Mouse (Mus musculus) heart, postnatal 25 days (tissue): ENCODE data around the gene Axin1. TPM values are rescaled to one million over a fixed set of nuclear protein-coding genes. Genes with fewer than 3 reads are reported as not detected.
"Not testable (repeated sequence)": the region's sequence is repeated elsewhere in the genome, so short reads cannot be mapped to it uniquely, and the experiment has no call there.

Source experiments
- DNase-seq: peaks from one replicate; pipeline ENCODE4 v3.0.0; 2022; ENCODE audit warnings: low spot score
- intact Hi-C: fragments of 180-260 bp; cut with DNase I; formaldehyde crosslinking; loops from one replicate; pipeline ENCODE4 v1.15.1; 2025
- total RNA-seq, 2 experiments: library from RNA; stranded (reverse); gene quantifications; 2 replicates each; pipeline ENCODE4 v1.2.3; 2021

The Axin1 gene
- total RNA-seq, 2 experiments from 2014 or later = 14.0 to 16.0 TPM

- intact Hi-C loops = no loop called here
- no peak for DNase-seq
These were observed 29.6 kb downstream of the Axin1 start for GRCm38 (mm10) chr17:26168039-26168438.

GRCm38 (mm10) chr17:26175248-26175647 lies 36.8 kb downstream of the Axin1 start:
- DNase-seq, intact Hi-C loops: not testable (repeated sequence)

- no peak for DNase-seq
- intact Hi-C loops = no loop called here
These were observed 40.1 kb downstream of the Axin1 start for GRCm38 (mm10) chr17:26178611-26179010.

GRCm38 (mm10) chr17:26181179-26181578 lies 42.7 kb downstream of the Axin1 start:
- intact Hi-C loops = no loop called here
- DNase-seq = no peak

- intact Hi-C loops = no loop called here
These were observed 49.1 kb downstream of the Axin1 start for GRCm38 (mm10) chr17:26187592-26187991.

GRCm38 (mm10) chr17:26188091-26188805 lies 49.8 kb downstream of the Axin1 start:
- intact Hi-C loops = no loop called here
- no peak for DNase-seq

More at GRCm38 (mm10) chr17:26187592-26187991, 49.1 kb downstream of the Axin1 start:
- DNase-seq = no peak

- DNase-seq, intact Hi-C loops: not testable (repeated sequence)
These were observed 53.0 kb downstream of the Axin1 start for GRCm38 (mm10) chr17:26191486-26191885.

- no peak for DNase-seq
- intact Hi-C loops = no loop called here
These were observed 54.1 kb downstream of the Axin1 start for GRCm38 (mm10) chr17:26192481-26193190.

- DNase-seq = no peak
- intact Hi-C loops = no loop called here
These were observed 60.4 kb downstream of the Axin1 start, which contains the start of gene Pdia2 for GRCm38 (mm10) chr17:26198892-26199291. Gene Pdia2 (minus strand): TSS chr17:26199087.

- DNase-seq = no peak
- intact Hi-C loops = no loop called here
These were observed 62.6 kb downstream of the Axin1 start for GRCm38 (mm10) chr17:26200831-26201705.

GRCm38 (mm10) chr17:26201998-26202397 lies 63.5 kb downstream of the Axin1 start:
- intact Hi-C loops = no loop called here
- no peak for DNase-seq

- no peak for DNase-seq
- intact Hi-C loops = no loop called here
These were observed 64.2 kb downstream of the Axin1 start, which contains the start of gene Rgs11 for GRCm38 (mm10) chr17:26202737-26203136. Gene Rgs11 (plus strand): TSS chr17:26202951.

- intact Hi-C loops = no loop called here
- no peak for DNase-seq
These were observed 64.9 kb downstream of the Axin1 start for GRCm38 (mm10) chr17:26203321-26203811.

- intact Hi-C loops = no loop called here
- no peak for DNase-seq
These were observed 66.3 kb downstream of the Axin1 start for GRCm38 (mm10) chr17:26204766-26205165.

GRCm38 (mm10) chr17:26206392-26206791 lies 67.9 kb downstream of the Axin1 start:
- intact Hi-C loops = no loop called here
- no peak for DNase-seq

GRCm38 (mm10) chr17:26207686-26208085 lies 69.2 kb downstream of the Axin1 start, which contains the start of gene Arhgdig:
Gene Arhgdig (minus strand): TSS chr17:26207786.
- intact Hi-C loops = no loop called here
- no peak for DNase-seq

- intact Hi-C loops = no loop called here
- no peak for DNase-seq
These were observed 73.8 kb downstream of the Axin1 start for GRCm38 (mm10) chr17:26212241-26212640.

- intact Hi-C loops = no loop called here
- no peak for DNase-seq
These were observed 74.2 kb downstream of the Axin1 start for GRCm38 (mm10) chr17:26212681-26213080.

- DNase-seq = no peak
- intact Hi-C loops = no loop called here
These were observed 83.0 kb downstream of the Axin1 start for GRCm38 (mm10) chr17:26221508-26221907.

GRCm38 (mm10) chr17:26225150-26225549 lies 86.7 kb downstream of the Axin1 start:
- DNase-seq = no peak
- intact Hi-C loops = no loop called here
